Mouse (Mus musculus) frontal cortex, postnatal 10 days (tissue): Measurements from ENCODE around the gene Gpr180.
"Not testable (repeated sequence)": the region's sequence is repeated elsewhere in the genome, so short reads cannot be mapped to it uniquely, and the experiment has no call there.

ENCODE experiments used
- DNase-seq, 2 experiments: peaks; one replicate each; pipeline ENCODE4 v3.0.0; 2022; ENCODE audit warnings: low spot score in 2 of 2, mixed read lengths in 1 of 2

Gene Gpr180

DNA sequence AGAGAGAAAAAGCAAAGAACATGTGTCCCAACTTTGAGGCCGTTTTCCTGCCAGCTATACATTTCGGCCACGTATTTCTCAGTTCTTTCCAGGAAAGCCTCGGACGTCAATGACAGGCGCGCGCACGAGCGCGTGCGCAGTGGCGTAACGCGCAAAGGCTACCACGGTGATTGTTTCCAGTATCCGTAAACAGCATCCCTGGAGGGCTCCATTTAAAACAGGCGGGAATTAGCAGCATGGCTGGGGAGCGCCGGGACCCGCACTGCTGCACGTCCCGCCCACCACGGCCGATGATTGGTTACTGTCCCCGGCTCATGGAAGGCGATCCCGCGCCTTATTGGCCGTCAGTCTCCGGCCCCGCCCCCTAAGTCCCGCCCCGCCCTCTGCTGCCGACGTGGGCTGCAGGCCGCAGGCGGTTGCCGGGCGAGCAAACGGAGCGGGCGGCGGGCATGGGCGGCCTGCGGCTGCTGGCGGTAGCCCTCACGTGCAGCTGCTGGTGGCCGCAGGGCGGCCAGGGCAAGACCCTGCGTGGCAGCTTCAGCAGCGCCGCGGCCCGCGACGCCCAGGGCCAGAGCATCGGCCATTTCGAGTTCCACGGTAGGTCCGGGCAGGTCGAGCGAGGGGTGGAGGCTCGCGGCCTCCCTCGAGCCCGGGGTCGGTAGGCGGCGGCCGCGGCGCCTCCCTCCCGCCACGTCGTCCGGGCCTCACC is at the start of gene Gpr180:
TSS of gene Gpr180 (plus strand) at position 415 of the 709 bp plus-strand sequence.
- peak; percentile 92 to 95 for DNase-seq

DNA sequence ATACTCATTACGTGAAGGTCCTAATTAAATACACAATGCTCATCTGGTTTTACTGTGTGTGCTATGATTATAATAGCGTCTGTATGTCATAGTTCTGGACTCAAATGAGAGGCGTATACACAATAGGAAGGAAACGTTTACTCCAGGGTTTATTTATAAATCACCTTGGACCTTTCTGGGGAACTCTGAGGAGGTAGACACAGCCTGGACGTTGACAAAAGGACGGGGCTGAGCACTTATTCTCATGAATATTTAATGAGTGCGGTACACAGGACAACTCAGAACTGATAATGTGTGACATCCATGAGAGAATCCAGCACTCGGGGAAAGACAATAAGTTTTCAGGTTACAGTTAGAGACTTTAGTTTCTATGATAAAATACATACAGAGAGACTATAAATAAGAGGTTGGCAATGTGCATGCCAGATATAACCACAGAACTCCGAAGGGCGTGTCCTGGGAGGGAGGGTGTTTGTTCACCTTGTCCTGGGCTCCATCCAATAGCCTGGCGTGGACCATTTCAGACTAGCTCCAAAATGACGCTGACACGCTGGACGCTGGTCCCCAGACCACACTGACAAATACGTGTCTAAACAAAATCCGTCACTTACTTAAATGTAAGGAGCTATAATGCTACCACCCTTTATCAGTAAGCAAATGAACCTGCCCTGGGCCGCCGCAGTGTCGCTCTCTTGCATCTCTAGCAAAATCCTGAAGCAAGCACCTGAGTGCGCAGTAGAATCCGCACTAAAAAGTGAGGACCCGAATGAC is 48.3 kb upstream of the Gpr180 start:
- DNase-seq, result no peak

DNA sequence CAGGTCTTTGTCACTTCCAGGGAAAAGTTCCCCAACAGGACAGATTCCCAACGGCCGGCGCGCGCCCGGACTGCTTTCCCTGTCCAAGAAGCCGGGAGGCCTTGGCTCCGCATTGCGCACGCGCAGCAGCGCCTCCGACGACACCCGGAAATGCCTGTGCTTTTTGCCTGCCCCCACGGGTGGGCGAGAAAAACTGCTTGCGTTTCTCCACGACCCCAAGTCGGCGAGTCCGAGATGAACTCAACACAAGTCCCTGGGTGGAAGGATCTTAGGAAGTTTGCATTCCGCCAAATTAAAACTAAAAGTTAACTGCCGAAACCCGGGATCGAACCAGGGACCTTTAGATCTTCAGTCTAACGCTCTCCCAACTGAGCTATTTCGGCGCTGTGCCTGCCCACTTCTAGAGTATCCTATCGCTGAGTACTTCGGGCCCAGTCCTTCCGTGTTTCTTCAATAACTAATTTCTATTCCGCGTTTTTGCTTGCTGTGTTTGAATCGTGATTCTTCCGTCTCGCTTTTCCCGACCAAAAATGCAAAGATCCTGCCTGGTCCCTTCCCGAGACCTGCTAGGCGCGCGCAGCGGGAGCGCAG is 47.6 kb upstream of the Gpr180 start:
- peak; percentile 81 to 87 for DNase-seq

DNA sequence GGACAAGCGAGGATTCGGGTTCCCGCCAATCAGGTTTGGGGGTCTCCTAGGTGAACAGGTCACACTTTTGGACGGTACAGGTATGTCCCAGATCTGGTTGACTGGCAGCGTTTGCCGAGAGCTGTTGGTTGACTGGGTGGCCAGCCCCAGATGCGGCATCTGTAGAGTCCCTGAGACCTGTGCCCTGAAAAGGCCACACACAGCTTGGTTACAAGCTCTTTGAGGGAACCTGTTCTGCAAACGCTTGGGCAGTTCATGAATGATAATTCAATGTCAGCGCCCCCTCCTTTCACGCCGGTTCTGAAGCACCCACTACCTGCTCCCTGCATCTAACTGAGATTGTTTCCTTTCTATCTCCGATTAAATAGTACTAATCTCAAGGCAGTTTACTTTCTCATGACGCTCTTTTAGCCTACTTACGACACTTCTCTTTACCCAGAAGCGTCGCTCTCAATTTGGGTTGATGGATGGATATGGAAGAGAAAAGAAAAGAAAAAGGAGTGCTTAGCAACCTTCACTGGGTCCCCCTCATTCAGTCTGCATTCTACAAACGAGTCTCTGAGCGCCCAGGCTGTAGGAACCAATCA is 47.1 kb upstream of the Gpr180 start:
- no peak for DNase-seq

DNA sequence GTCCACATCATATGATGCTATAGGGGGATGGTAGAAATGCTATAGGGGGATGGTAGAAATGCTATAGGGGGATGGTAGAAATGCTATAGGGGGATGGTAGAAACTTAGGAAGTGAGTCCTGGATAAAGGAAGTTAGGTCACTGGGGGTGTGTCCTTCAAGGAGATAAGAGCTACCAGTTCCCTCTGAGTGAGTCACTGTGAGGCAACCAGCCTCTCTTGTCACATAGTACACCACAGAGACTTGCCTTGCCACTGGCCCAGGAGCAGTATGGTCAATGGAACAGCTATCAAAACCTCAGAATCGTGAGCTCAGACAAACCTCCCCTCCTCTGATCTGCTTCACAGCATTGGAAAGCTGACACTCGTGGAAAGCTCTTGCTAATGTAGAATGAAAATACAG is 38.7 kb upstream of the Gpr180 start:
- DNase-seq, result no peak

DNA sequence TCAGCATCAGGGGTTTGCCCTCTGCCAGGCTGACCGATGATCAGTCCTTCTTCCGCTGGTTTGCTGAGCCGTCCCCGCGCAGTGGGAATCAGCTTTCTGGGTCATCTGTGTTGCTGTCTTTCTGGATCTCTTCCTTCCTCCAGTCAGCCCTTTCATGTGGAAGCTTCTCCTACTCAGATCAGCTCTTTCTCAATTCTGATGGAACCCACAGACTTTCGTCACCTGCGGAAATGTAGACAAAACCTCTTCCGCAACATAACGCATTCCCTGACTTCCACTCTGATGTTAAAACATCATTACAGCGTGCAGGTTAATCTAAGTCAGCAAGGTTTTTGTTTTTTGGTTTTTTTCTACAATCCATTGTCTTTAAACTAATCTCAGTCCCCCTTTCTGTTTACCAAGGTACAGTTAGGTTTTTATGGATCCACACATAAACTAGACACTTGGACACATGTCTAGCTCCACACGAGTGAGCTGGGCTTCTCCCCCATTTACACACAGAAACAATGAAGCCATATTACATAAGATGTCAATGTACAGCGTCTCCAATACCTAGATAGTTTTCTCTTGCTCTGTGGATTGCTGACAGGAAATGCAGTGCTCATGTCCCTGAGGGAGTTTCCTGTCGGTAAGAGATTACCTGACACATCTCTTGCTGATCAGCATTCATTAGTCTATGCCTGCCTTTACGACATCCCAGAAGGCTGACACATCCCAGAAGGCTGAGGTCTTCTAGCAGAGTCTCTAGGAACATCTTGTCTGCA is 35.5 kb upstream of the Gpr180 start:
- DNase-seq, result no peak

DNA sequence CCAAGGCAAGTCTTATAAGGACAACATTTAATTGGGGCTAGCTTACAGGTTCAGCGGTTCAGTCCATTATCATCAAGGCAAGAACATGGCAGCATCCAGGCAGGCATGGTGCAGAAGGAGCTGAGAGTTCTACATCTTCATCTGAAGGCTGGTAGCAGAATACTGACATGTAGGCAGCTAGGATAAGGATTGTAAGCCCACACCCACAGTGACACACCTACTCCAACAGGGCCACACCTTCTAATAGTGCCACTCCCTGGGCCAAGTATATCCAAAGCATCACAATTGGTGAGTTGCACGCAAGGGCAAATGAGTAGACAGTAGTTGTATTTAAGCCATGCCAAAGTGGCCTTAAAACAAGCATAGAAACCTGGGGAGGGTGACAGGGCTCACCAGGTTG is 29.5 kb upstream of the Gpr180 start:
- not testable (repeated sequence) for DNase-seq

DNA sequence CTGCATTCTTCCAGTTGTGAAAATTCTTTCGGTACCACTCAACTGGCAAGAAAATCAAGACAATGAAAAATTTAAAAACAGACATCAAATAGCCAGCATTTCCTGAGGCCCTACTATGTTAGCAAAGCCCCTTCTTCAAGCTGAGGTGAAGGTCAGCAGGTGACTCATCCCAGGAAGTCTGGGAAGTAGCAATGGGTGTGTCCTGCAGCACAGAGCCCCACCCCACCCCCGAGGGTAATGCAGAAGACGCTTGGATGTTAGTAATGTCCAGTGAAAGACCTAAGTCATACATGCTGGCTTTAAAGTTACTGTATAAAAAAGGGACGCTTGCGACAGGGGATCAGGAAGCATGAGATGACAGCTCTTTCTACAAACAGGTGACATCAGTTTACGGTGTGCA is 23.8 kb upstream of the Gpr180 start:
- DNase-seq, result no peak

DNA sequence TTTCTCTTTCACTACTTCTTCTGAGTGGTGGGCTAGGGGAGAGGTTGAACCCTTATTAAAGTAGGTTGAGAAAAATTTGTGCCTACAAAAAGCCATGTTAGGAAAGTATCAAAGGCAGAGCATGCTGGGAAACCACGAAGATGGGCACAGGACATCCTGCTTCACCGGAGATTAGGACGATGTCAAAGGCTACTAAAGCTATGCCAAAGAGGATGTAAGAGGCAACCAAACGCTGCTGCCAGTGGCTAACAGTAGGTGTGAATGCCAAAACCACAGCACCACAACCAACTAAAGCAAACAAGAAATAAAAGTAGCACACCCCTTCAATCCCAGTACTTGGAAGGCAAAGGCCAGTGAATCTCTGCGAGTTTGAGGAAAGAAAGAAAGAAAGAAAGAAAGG is 12.8 kb upstream of the Gpr180 start:
- no peak for DNase-seq

DNA sequence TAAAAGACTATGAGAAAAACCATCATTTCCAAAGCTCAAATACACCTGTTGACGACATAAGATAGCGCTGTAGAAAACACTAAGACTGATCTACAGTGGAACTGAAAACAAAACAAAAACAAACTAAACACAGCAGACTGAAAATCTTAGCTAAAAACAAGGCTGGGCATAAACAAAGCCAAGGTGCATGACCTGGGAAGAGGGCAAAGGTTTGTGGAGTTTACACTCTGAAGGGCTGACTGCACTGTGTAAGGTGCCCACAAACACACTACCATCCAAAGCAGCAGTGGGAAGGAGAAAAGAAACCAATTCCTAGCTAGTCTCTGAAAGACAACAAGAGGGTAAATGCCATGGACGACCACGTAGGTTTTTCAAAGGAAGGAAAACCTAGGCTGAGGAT is 12.2 kb upstream of the Gpr180 start:
- DNase-seq, result no peak

DNA sequence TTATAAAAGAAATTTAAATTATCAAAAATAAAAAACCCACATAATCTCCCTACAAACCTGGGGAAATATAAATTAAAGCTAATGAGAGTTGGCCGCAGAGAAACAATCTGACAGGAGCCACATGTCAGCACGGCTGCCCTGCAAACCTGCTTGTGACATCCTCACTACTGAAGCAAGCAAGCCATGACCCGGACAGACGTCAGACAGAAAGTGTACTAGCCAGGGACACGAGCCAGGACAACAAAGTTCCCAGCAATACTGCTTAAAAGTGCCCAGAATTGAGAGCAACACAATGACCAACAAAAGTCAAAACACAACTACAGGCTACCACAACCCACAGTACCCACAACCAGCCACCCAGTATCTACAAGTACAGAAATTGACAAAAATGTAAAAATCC is 10.7 kb upstream of the Gpr180 start:
- DNase-seq, result no peak

DNA sequence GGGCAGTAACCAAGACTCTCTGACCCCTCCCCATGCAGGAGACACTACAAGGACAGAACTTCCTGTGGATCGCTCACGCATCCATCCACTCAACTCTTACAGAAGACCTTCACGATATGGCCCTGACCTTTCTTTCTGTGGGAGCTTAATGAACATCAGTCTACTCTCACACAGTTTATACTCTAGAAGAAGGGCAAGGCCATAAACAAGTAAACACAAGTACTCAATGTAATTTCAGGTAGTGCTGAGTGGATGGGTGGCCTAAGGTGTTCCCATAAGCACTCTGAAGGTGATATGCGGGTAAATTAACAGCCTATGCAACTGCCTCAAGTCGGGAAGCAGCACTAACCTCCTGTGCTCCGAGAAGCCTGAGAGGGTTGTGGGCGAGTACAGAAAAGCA is 5.5 kb upstream of the Gpr180 start:
- DNase-seq, result no peak

DNA sequence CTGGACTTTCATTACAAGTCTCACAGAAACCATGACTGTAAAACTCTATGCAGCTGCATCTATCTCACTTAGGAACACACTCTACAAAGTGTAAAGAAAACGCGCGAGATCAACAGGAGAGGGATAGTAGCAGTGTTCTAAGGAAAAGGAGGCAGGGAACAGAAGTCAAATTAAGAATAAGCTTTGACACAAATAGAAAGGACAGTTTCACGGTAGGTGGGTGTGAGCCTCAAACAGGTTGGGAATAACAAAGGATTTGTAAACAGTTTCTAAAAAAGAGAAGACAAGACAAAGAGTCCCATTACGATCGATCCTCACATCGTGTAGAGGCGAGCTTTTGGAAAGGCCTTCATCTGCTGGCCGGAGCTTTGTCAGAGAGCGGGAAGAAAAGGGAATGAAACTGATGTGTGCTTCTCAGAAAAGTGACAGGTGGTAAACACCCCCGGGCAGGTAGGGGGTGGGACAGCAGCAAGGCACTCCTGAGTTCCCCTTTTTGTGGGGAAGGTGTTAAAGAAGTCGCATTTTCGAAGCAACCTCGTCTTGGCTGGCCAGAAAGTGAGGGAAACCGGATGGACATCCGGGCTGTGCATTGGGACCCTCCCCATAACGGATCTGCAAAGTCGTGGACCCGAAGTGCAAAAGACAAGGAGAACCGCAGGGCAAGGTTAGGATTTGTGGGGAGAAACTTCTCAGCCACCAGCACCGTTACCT is 4.9 kb upstream of the Gpr180 start:
- no peak for DNase-seq

DNA sequence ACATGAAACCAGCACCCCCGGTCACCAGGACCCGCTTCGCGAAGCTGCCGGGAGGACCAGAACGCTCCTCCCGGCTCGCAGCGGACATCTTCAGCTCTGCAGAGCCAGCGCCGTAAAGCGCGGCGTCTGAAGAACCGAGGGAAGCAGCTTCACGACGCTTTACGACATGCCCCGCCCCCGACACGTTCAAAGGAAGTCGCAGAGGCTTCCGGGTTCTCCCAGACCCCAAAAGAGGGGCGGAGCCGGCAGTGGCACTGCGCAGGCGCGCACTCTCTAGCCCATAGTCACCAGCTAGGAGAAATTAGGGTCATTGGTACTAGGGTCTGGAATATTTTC is 4.3 kb upstream of the Gpr180 start, which contains the start of gene Tgds:
TSS of gene Tgds (minus strand) at position 114 of the 336 bp plus-strand sequence.
- DNase-seq, result peak; percentile 99

DNA sequence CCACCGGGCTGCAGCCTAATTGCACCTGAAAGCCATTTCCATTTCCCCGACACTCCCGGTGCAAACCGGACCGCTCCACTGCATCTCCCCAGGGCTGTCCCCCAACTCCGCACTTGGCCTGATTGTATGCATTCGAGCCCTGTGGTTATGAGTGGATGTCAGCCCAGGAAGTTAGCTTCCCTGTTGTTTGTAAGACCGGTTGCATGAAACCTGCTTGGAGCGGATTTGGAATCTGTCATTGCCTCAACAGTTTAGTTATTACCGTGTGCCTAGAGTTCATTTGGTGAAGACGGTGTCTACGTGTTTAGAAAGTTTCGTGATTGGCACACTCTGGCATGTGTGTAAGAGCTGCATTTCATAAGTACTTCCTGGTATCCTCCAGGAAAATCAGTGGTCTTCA is 529 bp downstream of the Gpr180 start:
- DNase-seq, result no peak

DNA sequence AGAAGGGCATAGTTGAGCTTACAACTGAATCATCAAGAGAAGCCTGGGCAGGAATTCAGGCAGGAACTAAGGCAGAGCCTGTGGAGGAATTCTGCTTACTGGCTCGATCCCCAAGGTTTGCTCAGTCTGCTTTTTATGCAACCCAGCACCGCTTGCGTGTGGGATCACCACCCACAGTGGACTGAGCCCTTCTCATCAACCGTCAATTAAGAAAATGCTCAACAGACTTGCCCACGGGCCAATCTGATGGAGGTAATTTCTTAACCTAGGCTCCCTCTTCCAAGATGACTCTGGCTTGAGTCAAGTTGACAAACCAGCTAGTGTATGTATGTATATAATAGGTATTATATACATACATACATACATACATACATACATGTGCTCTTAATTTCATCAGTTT is 5.3 kb downstream of the Gpr180 start:
- DNase-seq, result no peak

DNA sequence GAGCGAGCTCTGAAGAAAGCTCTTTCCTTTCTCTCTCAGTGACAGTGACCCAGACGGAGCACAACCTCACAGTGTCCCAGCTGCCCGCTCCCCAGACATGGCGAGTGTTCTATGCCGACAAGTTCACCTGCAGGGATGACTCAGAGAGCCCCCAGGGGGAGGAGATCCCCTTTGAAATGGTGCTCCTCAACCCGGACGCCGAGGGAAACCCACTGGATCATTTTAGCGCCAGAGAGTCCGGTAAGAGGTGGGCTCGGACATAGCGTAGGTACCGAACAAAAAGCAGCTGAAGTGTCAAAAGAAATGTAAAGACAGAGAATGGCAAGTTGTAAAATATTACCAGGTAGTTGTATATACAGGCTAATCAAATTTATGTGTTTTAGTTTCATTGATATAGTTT is 11.1 kb downstream of the Gpr180 start:
- DNase-seq, result no peak

DNA sequence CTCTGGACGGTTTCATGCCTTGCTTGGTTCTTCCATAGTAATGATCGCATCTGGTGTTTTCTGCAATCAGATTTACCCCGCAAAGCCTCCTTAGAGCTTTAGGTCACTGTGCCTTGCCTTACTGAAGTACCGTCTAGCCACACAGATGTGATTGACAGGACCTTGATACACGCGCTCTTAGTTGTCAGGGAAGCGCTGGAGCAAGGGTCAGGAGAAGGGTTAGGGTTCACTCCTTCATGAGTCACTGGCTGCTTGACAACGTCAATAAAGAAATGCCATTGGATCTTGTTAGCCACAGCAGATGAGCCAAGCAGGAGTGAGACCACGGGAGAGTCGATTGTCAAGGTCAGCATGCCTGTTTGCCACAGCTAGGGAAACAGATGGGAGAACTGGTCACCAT is 11.6 kb downstream of the Gpr180 start:
- no peak for DNase-seq

DNA sequence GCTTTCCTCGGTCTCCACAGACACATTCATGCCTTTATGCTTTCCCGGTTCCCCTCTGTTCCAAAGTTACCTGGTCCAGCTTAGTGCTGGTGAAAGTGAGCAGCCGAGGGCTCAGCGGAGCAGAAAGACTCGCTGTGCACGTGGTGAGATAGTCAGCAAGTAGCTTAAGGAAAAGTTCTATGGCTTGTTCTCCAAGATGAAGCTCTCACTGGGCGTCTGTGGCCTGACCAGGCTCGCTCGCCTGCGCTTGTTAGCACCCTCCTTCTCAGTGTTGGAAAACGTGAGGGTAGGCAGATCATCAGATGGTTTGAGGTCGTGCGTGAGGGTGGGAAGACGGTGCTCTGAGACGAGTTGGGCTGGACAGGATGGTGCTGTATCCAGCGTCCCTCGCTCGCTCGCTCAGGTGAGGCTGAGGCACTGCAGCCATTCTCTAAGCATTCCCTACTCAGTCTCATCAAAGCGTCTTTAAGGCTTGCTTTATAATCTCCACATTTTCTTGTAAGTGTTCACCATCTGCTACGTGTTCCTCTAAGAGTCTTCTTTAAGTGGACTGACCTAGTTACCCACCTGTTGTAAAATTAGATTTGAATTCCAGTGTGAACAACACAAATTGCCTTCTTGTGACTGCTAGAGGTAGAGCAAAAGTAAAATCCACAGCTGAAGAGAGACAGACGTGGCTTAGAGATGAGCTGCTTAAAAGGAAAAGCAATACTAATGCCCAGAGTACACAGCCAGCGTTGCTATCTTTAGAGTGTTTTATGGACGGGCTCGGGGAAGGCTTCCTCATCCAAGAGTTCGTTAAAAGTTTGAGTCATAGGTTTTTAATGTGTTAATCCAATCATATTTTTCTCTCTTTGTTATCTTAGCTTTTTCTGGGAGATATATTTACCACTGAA is 13.9 kb downstream of the Gpr180 start:
- DNase-seq, result no peak

DNA sequence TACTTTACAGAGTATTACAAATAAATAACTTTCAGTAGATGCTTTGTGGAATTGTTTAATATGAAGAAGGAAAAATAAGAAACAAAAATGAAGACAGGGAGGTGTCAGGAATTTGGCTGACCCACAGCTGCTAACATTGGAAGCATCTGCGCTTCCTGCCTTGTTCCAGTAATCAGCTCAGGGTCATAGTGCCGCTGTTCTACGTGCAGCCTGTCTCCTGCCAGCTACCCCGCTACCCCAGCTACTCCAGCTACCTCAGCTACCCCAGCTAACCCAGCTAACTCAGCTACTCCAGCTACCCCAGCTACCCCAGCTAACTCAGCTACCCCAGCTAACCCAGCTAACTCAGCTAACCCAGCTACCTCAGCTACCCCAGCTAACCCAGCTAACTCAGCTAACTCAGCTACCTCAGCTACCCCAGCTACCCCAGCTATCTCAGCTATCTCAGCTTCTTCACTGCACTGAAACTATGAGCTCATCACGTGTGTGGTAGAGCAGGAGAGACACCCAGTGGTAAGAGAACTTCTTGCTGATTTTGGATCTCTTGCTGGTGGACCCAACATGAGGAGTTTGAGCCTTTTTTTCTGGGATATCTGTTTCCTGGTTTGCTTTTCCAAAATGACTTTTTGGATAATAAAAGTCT is 14.8 kb downstream of the Gpr180 start:
- no peak for DNase-seq
